Mouse (Mus musculus) splenic B cell, adult 2 months (primary cell): ENCODE measurements around the gene Hhipl2.

Experiments used
- DNase-seq: peaks from one replicate; pipeline ENCODE4 v3.0.0-alpha.2; 2011; ENCODE audit warnings: low read depth, low spot score
- H3K27me3 ChIP-seq: 2 replicates; pipeline ENCODE4 v1.6.1; 2012; ENCODE audit warnings: mild to moderate bottlenecking, low read length, moderate library complexity, mixed read lengths; ENCODE audit not compliant: control insufficient read depth, poor library complexity, insufficient read depth, severe bottlenecking
- H3K36me3 ChIP-seq: 2 replicates; pipeline ENCODE4 v1.6.1; 2012; ENCODE audit warnings: mild to moderate bottlenecking, low read length, moderate library complexity, mixed read lengths; ENCODE audit not compliant: control insufficient read depth, poor library complexity, insufficient read depth, severe bottlenecking

Gene Hhipl2

DNA sequence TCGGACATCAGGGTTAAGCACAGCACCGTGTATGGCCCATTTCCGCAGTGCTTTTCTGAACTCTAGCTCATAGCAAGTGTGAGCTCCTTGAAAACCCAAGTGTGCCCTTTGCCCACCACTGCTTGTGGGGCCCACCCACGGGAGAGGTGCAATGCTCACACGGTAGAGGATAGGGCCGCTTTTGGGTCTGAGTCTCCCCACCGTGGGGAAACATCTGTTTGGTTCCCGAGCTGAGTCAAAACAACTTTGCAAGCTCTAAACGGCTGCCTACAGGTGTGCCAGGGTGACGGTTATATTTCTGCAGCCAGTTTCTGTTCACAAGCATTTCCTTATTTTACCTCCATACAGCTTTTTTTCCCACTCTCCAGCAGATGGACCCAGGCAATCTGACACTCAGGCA is 2.3 kb downstream of the Hhipl2 start:
- Histone ChIP-seq H3K36me3 (no peaks in the 10 kb centered on the region), H3K27me3 (no peaks in the 10 kb centered on the region)
- DNase-seq, result no peak

DNA sequence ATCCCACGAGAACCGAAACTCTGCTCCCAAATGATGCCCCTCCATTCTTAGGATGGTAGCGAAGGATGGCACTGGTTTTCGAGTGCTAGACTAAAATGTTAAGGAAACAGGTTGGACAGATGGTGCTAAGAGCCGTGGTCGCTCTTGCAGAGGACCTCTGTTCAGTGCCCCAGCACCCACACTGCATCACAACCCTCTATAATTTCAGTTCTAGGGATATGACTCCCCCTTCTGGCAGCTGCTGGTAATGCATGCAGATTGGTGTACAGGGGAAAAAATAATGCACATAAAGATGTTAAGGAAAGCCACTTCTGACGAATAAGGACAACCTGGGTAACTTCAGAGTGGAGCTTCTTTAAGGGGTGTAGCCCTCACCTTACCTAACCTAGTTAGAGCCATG is 6.1 kb downstream of the Hhipl2 start:
- no peaks in the 10 kb centered on the region for H3K27me3 ChIP-seq
- no peaks in the 10 kb centered on the region for H3K36me3 ChIP-seq
- DNase-seq, result no peak

DNA sequence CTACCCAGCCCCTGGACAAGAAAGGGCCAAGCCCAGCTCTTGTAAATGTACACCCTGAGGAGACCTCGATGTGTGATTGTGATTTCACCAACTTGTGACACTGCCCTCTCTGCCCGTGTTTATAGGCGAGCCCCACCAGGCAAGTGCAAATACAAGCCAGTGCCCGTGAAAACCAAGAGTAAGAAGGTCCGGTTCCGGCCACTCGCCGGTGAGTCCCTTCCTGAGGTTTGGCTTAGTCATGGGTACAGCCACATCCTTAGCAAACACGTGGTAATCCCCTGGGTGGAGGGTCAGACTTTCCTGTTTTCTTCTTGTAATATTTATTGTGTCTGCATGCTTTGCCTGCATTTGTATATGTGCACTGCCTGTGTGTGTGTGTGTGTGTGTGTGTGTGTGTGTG is 16.9 kb downstream of the Hhipl2 start:
- no peak for DNase-seq
- Histone ChIP-seq H3K27me3 (no peaks in the 10 kb centered on the region), H3K36me3 (no peaks in the 10 kb centered on the region)

DNA sequence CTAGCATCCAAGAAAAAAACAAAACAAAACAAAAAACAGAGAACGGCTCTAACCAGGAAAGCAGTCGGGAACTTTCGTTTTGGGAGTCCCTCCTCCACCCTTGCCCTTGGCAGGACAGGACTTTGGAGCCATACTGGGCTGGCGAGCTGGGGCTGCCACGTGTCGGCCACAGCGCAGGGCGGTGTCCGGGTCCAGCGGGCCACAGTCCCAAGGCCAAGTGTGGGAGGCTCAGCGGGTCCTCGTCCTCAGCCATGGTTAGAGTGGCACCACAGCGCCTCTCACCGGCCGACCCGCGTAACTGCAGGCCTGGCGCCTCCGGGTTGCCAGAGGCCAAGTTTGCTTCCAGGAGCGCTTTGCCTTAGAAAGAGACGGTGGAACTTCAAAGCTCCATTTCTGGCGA is 21.0 kb downstream of the Hhipl2 start:
- H3K36me3 ChIP-seq, result no peaks in the 10 kb centered on the region
- H3K27me3 ChIP-seq, result no peaks in the 10 kb centered on the region
- peak; percentile 32 for DNase-seq

DNA sequence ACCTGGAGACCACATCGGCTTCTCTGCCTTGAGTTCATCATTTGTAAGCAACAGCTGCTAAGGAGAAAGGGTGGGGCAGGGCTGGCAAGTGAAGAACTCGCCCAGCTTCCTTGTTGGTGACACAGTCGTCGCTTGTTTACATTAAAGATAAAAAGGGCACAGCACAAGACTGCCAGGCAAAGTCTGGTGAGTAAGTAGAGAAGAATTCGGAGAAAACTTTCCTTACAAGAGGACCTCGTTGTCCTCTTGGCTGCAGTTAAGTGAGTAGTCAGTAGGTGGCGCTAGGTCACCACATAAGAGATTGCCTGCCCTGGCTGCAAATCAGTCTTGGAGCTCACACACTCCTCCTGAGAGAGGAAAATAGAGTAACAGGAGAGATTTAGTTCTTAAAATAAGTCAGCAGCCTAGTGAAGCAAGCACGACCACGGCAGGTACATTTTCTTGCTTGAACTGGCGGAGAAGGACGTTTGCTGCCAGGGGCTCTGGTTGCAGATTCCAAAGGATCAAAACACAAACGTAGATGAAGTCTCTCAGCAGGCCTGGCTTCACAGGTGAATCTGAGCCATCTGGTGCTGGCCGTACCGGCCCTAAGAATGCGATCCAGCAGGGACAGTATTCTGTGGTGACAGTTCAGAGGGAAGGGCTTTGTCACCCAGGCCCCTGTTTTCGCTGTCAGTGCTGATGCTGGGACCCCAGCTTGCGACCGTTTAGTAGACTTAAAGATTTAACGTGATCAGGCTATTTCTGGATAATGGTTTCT is 24.2 kb downstream of the Hhipl2 start:
- DNase-seq, result peak; percentile 86
- Histone ChIP-seq H3K36me3 (no peaks in the 10 kb centered on the region), H3K27me3 (no peaks in the 10 kb centered on the region)

DNA sequence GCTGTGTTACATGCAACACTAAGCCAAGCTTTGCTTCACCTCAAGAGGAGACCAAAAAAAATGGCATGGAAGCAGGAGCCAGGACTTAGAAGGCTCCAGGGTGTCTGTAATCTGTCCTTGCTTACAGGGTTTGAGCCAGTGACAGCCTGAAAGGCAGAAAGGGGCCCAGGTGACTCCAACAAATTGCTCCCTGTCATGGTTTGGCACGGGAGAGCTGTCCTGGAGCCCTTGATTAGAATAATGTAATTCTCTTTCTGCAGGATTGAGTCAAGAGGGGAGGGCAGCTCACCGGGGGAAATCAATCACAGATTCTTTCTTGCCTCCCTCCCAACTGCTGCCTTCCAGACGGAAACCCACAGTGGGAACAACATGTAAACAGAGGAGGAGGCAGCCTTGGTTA is 35.1 kb downstream of the Hhipl2 start:
- Histone ChIP-seq H3K36me3 (no peaks in the 10 kb centered on the region), H3K27me3 (no peaks in the 10 kb centered on the region)
- DNase-seq, result no peak
